Mouse (Mus musculus) R1 (cell line): ENCODE data around the gene Tstd1.

Source experiments
- DNase-seq: peaks from one replicate; pipeline ENCODE4 v3.0.0-alpha.2; 2018; ENCODE audit warnings: low read depth, low spot score

The Tstd1 gene

GRCm38 (mm10) chr1:171413608-171414007 lies 5.1 kb upstream of the Tstd1 start:
- DNase-seq, result peak; percentile 89

GRCm38 (mm10) chr1:171419291-171419882 lies 715 bp downstream of the Tstd1 start:
- DNase-seq, result peak; percentile 71

GRCm38 (mm10) chr1:171419905-171420304 lies 1.2 kb downstream of the Tstd1 start:
- DNase-seq, result no peak

GRCm38 (mm10) chr1:171422504-171423095 lies 3.9 kb downstream of the Tstd1 start:
- DNase-seq, result no peak

GRCm38 (mm10) chr1:171424638-171425037 lies 6.0 kb downstream of the Tstd1 start:
- DNase-seq, result no peak

- DNase-seq, result no peak
Observed at GRCm38 (mm10) chr1:171425126-171425525, 6.5 kb downstream of the Tstd1 start.

GRCm38 (mm10) chr1:171432158-171432557 lies 13.5 kb downstream of the Tstd1 start:
- DNase-seq, result no peak

- no peak for DNase-seq
Observed at GRCm38 (mm10) chr1:171435288-171435814, 16.7 kb downstream of the Tstd1 start.

- DNase-seq, result no peak
Observed at GRCm38 (mm10) chr1:171435974-171436373, 17.3 kb downstream of the Tstd1 start.

GRCm38 (mm10) chr1:171437264-171438013 lies 18.8 kb downstream of the Tstd1 start, which contains the start of gene F11r:
F11r (plus strand) TSS chr1:171437535.
- peak; percentile 99 for DNase-seq

- no peak for DNase-seq
Observed at GRCm38 (mm10) chr1:171438014-171438670, 19.5 kb downstream of the Tstd1 start.

GRCm38 (mm10) chr1:171439072-171439471 lies 20.4 kb downstream of the Tstd1 start:
- DNase-seq, result peak; percentile 40

- no peak for DNase-seq
Observed at GRCm38 (mm10) chr1:171440025-171440725, 21.5 kb downstream of the Tstd1 start.

GRCm38 (mm10) chr1:171441466-171442412 lies 23.1 kb downstream of the Tstd1 start:
- peak; percentile 52 for DNase-seq

GRCm38 (mm10) chr1:171442413-171442760 lies 23.7 kb downstream of the Tstd1 start:
- DNase-seq, result peak; percentile 37

- peak; percentile 60 for DNase-seq
Observed at GRCm38 (mm10) chr1:171445050-171445449, 26.4 kb downstream of the Tstd1 start.

GRCm38 (mm10) chr1:171446854-171447253 lies 28.2 kb downstream of the Tstd1 start:
- DNase-seq, result no peak

- DNase-seq, result no peak
Observed at GRCm38 (mm10) chr1:171447692-171448091, 29.0 kb downstream of the Tstd1 start.

GRCm38 (mm10) chr1:171450062-171450461 lies 31.4 kb downstream of the Tstd1 start:
- peak; percentile 34 for DNase-seq

GRCm38 (mm10) chr1:171451001-171451400 lies 32.3 kb downstream of the Tstd1 start:
- no peak for DNase-seq
